Mouse (Mus musculus) embryonic stem cell, embryonic (primary cell): ENCODE measurements at regions not wholly inside any gene's neighbourhood (a gene's known extent, or its start where the extent isn't known, plus 50 kb on each side); places are given as distances from the start of the nearest gene placed in this dataset.

Experiments used
- CTCF ChIA-PET, 4 experiments: fragments of 300-600 bp in 2 of 4; fragments of 350-600 bp in 2 of 4; sonication (Branson Sonifier 250); formaldehyde crosslinking; loops; one replicate each; lab custom pipeline; 2022; ENCODE audit warnings: inconsistent platforms in 2 of 4; lab: Charles Lee
- POLR2A ChIA-PET, 4 experiments: fragments of 300-600 bp in 2 of 4; fragments of 350-600 bp in 2 of 4; sonication (Branson Sonifier 250); formaldehyde crosslinking; loops; one replicate each; lab custom pipeline; 2022; ENCODE audit warnings: antibody characterized with exemption in 4 of 4, inconsistent platforms in 1 of 4; lab: Charles Lee

DNA sequence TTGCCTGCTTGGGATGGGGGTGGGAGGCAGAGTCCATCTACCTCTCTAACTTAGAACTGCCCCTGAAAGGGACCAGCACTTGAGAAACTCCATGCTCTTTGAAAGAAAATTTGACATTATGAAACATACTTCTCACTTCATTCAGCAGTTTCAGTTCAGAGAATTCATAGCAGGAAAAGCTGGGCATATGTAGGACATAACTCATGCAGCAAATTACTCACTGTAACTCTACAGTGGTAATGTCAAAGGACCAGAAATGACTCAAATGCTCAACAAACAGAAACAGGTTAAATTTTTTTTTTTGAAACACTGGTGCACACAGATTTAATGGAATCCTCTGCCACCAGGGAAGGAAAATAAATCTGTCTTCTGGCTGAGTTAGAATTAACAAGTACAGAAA, 56.5 kb upstream of the Arnt2 start:
- CTCF ChIA-PET = interaction anchor here in 1 of 4 experiments (1.2 kb wide), 1 partner anchor 20 kb away, joined by 6 read pairs; no protein-coding TSS in a partner anchor
- POLR2A ChIA-PET = interaction anchor here in 1 of 4 experiments (0.6 kb wide), 1 partner anchor 254 kb away, joined by 4 read pairs; no protein-coding TSS in a partner anchor

GRCm38 (mm10) chr7:84465587-84466202, 55.7 kb upstream of the Arnt2 start:
- POLR2A ChIA-PET = interaction anchor here in 1 of 4 experiments (0.5 kb wide), 1 partner anchor 933 kb away, joined by 3 read pairs; no protein-coding TSS in a partner anchor
- CTCF ChIA-PET = interaction anchor here in 1 of 4 experiments (1.2 kb wide), 1 partner anchor 20 kb away, joined by 6 read pairs; no protein-coding TSS in a partner anchor
